Mouse (Mus musculus): ENCODE measurements around the gene Grn. TPM values are rescaled to one million over a fixed set of nuclear protein-coding genes. Genes with fewer than 3 reads are reported as not detected.

The Grn gene
- polyA plus RNA-seq (2014; fragmentation: Illumina TruSeq; extraction: RNeasy Lipid Tissue Mini Kit (QIAGEN cat#74804)): 10.5 TPM

DNA sequence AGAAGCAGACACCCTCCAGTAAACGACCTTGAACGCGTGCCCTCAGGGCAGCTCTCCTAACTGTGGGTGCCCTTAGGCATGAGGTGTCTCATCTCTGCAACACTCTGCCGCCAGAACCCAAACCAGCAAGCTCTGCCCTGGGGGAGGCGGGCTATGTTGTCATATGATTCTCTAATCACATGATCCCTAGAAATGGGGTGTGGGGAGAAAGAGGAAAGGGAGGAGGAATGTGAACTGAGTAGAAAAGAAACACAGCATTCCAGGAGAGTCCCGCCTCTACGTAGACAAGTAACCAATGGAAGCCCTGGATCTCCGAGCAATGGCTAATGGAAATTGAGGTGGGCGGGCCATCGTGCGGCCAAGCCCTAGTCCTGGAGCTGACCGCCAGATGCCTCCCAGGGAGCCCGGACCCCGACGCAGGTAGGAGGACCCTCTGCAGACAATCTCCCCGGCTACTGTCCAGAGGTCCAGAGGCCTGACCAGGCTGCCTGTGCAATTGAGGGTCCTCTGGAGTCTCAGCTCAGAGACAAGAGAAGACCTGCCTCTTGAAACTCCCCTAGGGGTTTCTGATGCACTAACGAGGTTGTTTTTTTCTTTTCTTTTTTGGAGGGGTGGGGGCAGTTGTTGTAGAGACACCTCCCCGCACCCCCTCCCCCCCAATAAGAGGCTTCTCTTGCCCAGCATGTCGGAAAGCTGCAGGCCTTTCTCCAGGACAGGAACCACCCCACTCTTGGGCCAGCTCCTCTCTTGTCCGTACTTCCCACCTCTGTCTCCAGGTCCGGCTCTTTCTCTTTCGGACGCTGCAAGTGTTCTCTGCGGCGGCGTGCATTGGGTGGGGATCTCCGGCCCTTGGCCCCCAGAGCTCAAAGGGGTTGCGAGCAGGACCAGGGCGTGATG lies at the start of gene Grn:
Gene Grn (plus strand): TSS at position 195 of the 897 bp plus-strand sequence.

DNA sequence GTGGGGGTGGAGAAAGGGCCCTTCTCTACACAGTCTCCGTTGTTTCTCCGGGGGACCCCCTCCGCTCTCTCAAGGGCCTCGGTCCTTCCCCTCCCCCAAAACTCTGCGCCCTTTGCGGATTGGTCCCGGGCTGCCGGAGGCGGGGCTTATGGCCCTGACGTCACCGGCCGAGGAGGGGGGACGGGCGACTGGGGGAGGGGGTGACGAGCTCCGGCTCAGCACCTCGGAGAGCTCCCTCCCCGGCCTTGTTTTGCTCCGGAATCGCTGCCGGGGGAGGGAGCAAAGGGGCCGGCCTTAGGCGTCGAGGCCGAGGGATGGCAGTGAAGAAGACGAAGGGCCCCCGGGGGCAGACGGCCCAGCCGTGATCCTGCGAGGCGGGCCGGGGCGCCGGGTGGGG lies 36.9 kb upstream of the Grn start, which contains the start of gene Rundc3a:
Gene Rundc3a (plus strand): TSS at position 166 of the 397 bp plus-strand sequence.

DNA sequence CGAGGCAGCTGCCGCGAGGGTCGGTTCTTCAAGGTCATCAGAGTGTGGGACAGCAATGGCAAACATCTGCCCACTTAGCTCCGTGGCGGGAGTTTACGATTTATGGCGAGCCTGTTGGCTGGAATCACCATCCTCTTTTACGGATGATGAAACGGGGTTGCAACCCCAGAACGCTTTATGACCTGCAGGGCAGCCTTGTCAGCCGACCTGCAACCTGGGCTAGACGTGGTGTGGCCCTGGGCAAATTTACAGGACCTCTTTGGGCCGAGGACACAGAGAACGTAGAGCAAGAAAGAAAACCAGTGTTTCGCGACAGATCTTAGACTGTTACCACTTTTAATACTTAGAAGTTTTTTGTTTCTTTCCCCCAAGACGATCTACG lies 22.3 kb upstream of the Grn start, which contains the start of gene Slc25a39:
Gene Slc25a39 (minus strand): TSS at position 113 of the 382 bp plus-strand sequence.

DNA sequence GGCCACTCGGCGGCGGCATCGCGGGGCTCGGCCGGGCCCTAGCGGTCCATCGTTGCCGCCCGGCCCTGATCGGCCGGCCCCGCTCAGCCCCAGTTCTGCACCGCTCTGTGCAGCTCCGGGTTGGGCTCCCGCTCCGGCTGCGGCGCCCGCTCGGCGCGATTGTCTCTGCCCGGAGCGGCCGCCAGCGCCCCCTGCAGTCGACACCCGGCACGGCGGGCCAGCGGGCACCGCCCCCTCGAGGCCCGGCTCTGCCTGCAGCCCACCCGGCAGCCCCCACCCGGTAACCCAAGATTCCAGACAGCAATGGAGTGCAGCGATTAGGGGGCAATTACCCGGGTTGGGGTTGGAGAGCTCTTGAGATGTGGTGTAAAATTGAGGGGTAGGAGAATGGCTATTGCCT lies 17.4 kb downstream of the Grn start, which contains the start of gene Fam171a2:
Gene Fam171a2 (minus strand): TSS at position 186 of the 400 bp plus-strand sequence.

DNA sequence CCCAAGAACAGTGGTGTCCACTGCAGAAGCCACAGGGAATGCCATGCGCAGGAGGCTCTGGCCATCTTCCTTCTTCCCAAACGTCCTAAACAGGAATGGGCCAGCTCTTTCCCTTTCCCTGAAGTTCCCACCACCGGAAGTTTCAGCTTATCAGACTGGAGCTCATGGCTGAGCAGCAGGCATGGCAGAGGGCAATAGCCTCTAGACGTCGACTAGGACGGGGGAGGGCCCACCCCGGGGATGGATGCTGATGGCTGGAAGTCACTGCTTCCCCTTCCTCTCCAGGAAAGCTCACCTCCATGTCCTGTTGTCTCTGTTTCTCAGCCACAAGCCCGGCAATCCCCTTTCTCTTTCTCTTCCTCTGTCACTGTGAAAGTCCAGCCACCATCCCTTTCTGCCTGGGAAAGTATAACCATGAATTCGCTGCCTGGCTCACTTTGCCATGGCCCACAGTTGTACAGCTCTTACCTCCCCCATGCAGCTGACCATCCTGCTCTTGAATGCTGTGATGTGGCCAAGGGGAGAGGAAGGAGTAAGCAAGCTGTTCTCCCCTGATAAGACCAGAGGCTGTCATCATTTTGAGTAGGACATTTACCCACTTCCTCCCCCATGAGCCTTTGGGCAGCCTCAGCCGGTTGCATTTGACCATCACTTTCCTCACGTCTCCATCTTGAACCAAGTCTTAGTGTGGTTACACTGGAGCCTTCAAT lies 39.7 kb downstream of the Grn start, which contains the start of gene Itga2b:
Gene Itga2b (minus strand): TSS at position 475 of the 710 bp plus-strand sequence.

Other genes with a start within 250 kb of the Grn start
- gene Lsm12, start 245.0 kb upstream of the Grn start, polyA plus RNA-seq (2014; fragmentation: Illumina TruSeq; extraction: RNeasy Lipid Tissue Mini Kit (QIAGEN cat#74804)): 73.6 TPM
- gene G6pc3, start 240.7 kb upstream of the Grn start, polyA plus RNA-seq (2014; fragmentation: Illumina TruSeq; extraction: RNeasy Lipid Tissue Mini Kit (QIAGEN cat#74804)): 0.71 TPM
- gene Hdac5, start 200.1 kb upstream of the Grn start, polyA plus RNA-seq (2014; fragmentation: Illumina TruSeq; extraction: RNeasy Lipid Tissue Mini Kit (QIAGEN cat#74804)): 1.00 TPM
- not detected for gene BC030867, start 181.4 kb upstream of the Grn start, polyA plus RNA-seq (2014; fragmentation: Illumina TruSeq; extraction: RNeasy Lipid Tissue Mini Kit (QIAGEN cat#74804))
- gene Asb16, start 161.6 kb upstream of the Grn start, polyA plus RNA-seq (2014; fragmentation: Illumina TruSeq; extraction: RNeasy Lipid Tissue Mini Kit (QIAGEN cat#74804)): not detected
- 3.6 TPM for gene Tmub2, start 145.4 kb upstream of the Grn start, polyA plus RNA-seq (2014; fragmentation: Illumina TruSeq; extraction: RNeasy Lipid Tissue Mini Kit (QIAGEN cat#74804))
- gene Atxn7l3, start 133.7 kb upstream of the Grn start, polyA plus RNA-seq (2014; fragmentation: Illumina TruSeq; extraction: RNeasy Lipid Tissue Mini Kit (QIAGEN cat#74804)): 8.8 TPM
- 54.4 TPM for gene Ubtf, start 110.6 kb upstream of the Grn start, polyA plus RNA-seq (2014; fragmentation: Illumina TruSeq; extraction: RNeasy Lipid Tissue Mini Kit (QIAGEN cat#74804))
- gene Slc4a1, start 64.1 kb upstream of the Grn start, polyA plus RNA-seq (2014; fragmentation: Illumina TruSeq; extraction: RNeasy Lipid Tissue Mini Kit (QIAGEN cat#74804)): not detected
- not detected for gene Rundc3a, start 36.9 kb upstream of the Grn start, polyA plus RNA-seq (2014; fragmentation: Illumina TruSeq; extraction: RNeasy Lipid Tissue Mini Kit (QIAGEN cat#74804))
- 2.3 TPM for gene Slc25a39, start 22.4 kb upstream of the Grn start, polyA plus RNA-seq (2014; fragmentation: Illumina TruSeq; extraction: RNeasy Lipid Tissue Mini Kit (QIAGEN cat#74804))
- gene Fam171a2, start 17.4 kb downstream of the Grn start, polyA plus RNA-seq (2014; fragmentation: Illumina TruSeq; extraction: RNeasy Lipid Tissue Mini Kit (QIAGEN cat#74804)): not detected
- gene Itga2b, start 39.8 kb downstream of the Grn start, polyA plus RNA-seq (2014; fragmentation: Illumina TruSeq; extraction: RNeasy Lipid Tissue Mini Kit (QIAGEN cat#74804)): not detected
- gene Gpatch8, start 126.1 kb downstream of the Grn start, polyA plus RNA-seq (2014; fragmentation: Illumina TruSeq; extraction: RNeasy Lipid Tissue Mini Kit (QIAGEN cat#74804)): 27.2 TPM
- 3.2 TPM for gene Gm11627, start 149.1 kb downstream of the Grn start, polyA plus RNA-seq (2014; fragmentation: Illumina TruSeq; extraction: RNeasy Lipid Tissue Mini Kit (QIAGEN cat#74804))
- 7.6 TPM for gene Fzd2, start 174.1 kb downstream of the Grn start, polyA plus RNA-seq (2014; fragmentation: Illumina TruSeq; extraction: RNeasy Lipid Tissue Mini Kit (QIAGEN cat#74804))
- not detected for gene Meioc, start 233.4 kb downstream of the Grn start, polyA plus RNA-seq (2014; fragmentation: Illumina TruSeq; extraction: RNeasy Lipid Tissue Mini Kit (QIAGEN cat#74804))

All from ovary, adult 10 weeks (tissue).